Mouse (Mus musculus) urinary bladder, postnatal 4 days (tissue): Measurements from ENCODE around the gene Pramel6.
"Not testable (repeated sequence)": the region's sequence is repeated elsewhere in the genome, so short reads cannot be mapped to it uniquely, and the experiment has no call there.

Source experiments
- DNase-seq, 2 experiments: peaks; one replicate each; pipeline ENCODE4 v3.0.0; 2021 to 2022; ENCODE audit warnings: low spot score in 2 of 2

Gene Pramel6

DNA sequence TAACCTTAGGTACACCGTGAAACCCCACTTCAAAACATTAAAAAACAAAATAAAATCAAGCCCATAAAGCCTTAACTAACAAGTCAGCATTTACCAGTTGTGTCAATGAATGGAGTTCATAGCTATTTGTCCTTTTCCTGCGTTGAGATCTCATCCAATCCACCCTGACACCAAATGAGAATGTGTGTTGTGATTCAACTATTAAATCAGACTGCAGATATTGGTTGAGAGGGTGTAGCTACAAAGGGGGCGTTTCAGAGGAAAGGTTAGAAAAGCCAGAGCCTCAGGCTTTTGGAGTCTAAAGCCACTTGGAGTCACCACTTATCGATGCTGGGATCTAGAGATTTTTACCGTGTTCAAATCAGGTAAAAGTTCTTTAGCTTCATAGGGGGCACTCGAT lies at the start of gene Pramel6:
TSS of gene Pramel6 (plus strand) at position 301 of the 400 bp plus-strand sequence.
- DNase-seq, result no peak

DNA sequence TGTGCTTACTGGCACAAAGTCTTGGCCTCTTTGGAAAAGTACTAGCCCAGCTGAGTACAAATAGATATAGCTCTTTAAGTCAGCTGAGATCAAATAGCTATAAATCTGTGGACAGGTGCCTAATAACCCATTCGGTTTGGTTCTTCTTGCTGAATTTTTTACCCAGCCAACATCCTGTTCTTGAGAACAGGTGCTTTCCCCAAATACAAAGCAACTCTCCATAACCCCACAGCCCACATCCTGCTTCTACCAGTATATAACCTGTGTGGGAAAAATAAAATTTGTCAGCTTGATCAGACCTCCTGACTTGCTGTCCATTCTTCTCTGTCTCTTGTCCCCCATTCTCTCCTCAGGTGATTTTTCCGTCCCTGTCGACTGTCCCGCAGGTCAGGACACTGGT lies 44.6 kb upstream of the Pramel6 start:
- DNase-seq, result no peak

DNA sequence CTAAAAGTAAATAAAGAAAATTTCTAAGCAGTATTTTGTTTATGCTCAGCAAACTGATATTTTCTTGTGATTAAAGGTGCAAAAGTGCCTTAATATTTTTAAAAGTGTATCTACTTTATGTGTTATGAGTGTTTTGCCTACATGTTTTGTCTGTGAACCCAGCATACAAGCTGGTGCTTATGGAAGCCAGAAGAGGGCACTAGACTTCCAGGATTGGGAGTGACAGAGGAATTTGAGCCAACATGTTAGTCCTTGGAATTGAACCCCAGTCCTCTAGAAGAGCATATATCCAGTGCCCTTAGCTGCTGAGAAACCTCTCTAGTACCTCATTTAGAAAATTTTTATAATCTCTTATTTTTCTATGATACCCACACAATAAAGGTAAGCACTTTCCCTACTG lies 26.2 kb upstream of the Pramel6 start:
- DNase-seq, result no peak

DNA sequence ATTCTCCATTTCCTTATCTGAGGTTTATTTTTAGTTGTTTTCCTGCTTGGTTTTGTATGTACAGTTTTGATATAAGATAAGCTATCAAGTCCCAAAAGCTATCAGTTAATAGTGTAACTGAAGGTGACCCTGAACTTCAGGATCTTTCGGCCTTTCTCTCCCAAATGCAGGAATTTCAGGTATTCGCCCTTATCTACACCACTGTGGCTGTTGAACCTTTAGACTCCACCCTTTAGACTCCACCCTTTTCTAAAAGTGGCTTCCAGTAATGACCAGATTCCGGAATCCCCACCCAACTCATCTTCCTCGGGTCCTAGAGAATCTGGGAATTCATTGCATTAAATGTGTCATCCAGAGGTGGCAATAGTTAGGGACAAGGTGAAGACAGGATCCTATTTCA lies 25.2 kb upstream of the Pramel6 start:
- no peak for DNase-seq

GRCm38 (mm10) chr2:87482276-87482675 lies 24.1 kb upstream of the Pramel6 start:
- DNase-seq, result no peak

DNA sequence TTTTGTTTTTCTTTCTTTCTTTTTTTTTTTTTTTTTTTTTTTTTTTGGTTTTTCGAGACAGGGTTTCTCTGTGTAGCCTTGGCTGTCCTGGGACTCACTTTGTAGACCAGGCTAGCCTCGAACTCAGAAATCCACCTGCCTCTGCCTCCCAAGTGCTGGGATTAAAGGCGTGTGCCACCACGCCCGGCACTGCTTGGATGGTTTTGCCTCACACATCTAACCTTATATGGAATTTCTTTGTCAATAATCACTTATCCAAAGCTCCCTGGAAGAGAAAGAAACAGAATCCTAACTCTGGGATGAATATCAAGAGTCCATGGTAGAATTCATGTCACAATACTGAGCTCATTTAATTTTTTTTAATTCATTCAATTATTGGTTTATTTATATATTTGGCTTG lies 9.4 kb upstream of the Pramel6 start, which contains the start of gene Pramel7:
TSS of gene Pramel7 (minus strand) at position 101 of the 400 bp plus-strand sequence.
- not testable (repeated sequence) for DNase-seq

- DNase-seq, result no peak
Observed at GRCm38 (mm10) chr2:87515046-87515445, 8.7 kb downstream of the Pramel6 start.

DNA sequence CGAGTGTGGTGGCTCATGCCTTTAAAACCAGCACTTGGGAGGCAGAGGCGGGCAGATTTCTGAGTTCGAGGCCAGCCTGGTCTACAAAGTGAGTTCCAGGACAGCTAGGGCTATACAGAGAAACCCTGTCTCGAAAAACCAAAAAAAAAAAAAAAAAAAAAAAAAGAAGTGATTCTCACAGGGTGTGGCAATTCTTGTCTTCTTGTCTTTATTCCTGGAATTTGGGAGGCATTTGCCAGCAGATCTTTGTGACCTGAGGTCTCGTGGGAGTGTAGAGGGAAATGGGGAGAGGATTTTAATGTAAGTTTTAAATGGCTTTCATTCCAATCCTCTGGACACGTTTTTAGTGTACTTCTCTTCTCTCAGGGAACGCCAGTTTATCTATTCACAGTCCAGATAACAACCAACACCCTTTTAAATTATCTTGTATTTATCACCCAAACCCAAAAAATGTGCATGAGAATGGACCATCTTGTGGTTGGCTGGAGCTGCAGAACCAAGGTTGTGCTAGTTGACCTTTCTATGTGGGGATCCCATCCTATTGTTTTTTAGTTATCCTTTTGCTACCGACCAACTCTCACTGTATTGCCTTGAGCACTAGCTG lies 9.2 kb downstream of the Pramel6 start:
- no peak for DNase-seq

DNA sequence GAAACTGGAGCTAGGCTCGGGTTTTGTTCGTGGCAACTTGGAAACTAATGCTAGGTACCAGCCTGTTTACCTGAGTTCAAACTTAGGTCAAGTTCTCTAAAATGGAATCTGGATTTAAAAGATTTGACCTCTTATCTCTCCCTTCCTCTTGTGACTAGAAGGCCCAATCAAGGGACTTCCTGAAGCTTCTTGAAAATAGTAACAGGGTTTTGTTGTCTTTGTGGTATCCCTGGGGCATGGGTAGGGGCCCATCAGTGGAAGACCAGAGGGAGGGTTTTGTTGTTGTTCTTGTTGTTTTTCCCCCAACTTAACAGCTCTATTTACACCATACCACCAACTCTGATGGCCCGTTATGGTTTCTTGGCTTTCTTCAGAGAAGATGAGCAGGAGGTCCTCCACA lies 10.2 kb downstream of the Pramel6 start:
- DNase-seq, result no peak

DNA sequence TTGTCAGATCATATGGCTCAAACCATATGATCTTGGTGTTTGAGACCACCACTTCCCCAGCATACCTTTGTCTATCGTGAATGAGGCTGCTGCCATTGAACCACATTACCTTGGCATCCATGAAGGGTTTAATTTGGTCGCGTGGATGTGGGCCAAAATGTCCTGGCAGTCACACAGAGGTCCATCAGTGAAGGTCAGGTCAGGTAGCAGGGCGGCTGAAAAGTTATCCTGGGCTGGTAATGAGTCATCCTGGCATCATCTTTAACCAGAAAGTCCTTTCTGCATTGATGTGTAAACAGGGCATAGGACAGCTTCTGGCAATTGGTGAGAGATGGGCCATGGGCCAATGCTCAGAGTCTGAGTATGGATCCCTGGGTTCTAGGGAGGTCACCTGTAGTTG lies 14.3 kb downstream of the Pramel6 start:
- DNase-seq, result no peak

- not testable (repeated sequence) for DNase-seq
Observed at GRCm38 (mm10) chr2:87525899-87526616, 19.7 kb downstream of the Pramel6 start.

DNA sequence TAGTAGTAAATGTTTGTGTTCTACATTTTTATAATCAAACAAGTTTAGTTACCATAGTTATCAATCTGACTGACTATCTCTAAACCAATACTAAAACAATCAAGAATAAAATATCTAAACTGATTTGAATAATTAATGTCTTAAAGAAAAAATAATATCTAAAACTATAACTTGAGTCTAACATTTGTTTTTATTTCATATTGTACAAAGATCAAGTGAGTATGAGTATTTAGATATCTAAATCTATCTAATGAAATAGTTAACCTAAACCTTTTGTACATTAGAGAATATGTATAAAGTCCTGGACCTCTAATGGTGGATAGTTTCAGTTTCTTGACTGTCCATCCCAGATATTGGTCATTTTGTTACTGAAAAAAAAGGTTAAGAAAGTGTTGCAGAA lies 25.1 kb downstream of the Pramel6 start, which contains the start of gene Olfr153:
TSS of gene Olfr153 (plus strand) at position 301 of the 400 bp plus-strand sequence.
- DNase-seq, result no peak

DNA sequence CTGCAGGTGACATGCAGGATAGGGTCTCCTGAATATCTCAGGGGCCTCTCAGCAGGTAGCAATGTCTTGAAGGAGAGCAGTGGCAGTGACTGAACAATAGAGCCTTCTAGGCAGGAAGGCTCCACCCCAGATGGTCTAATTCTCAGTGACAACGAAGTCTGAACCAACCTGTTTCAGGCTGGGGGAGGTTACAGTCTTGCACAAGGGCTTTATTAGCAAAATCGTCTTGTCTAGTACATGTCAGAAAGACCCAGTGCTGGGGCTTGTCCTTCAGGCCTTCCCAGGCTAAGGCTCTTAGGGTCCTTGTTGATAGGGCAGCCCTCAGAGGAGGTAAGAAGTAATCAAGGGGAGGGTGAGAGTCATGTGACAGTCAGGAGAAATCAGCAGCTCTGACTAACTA lies 28.5 kb downstream of the Pramel6 start:
- DNase-seq, result no peak

GRCm38 (mm10) chr2:87545442-87545841 lies 39.1 kb downstream of the Pramel6 start, which contains the start of gene Olfr1128:
Gene Olfr1128, minus strand, starts transcription at chr2:87545542.
- DNase-seq, result no peak
